Mouse (Mus musculus) olfactory bulb, adult 2 months (tissue): ENCODE data around the gene Amot.

Source experiments
- CTCF ChIP-seq: fragments of 200-500 bp; IDR thresholded peaks from 2 replicates; pipeline ENCODE4 v1.5.1; 2012; ENCODE audit warnings: low read depth, mild to moderate bottlenecking, low read length, moderate library complexity; ENCODE audit not compliant: insufficient read depth
- POLR2A ChIP-seq: fragments of 200-500 bp; IDR thresholded peaks from 2 replicates; pipeline ENCODE4 v1.6.1; 2012; ENCODE audit warnings: mild to moderate bottlenecking, low read depth, low read length, moderate library complexity; ENCODE audit not compliant: insufficient read depth

DNA sequence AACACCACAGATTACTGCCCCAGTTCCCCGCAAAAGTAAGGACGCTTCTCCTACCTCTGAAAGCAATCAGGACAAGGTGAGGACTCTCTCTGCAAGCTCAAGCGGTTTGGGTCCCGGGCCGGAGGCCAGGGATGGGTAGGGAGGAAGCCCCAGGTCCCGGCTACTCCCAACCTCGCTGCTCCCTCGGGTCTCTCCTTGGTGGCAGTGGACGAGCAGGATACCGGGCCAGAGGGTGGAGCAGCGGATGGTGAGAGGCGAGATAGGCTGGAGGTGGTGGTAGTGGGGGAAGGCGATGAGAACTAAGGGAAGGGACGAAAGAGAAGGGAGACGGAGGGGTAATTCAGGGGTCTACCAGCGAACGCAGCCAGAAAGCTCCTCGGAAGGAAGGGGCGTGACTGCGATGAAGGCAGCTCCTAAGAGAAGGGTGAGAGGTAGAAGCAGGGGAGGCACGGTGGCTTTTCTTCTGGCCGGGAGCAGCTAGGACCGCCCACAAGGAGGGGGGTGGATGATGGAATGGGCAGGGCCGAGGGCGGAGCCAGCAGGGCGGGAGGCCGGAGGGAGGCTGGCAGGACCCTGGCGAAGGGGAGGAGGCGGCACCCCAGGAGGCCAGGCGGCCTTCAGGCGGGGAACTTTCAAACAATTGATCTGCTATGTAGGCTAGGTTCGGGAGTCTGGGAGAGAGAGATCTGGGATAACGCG is at the start of gene Amot:
- TF ChIP-seq CTCF (no peak), POLR2A (no peak)
